Mouse (Mus musculus) C2C12 (cell line): ENCODE data around the gene Lyrm1.

ENCODE experiments used
- CTCF ChIP-seq: IDR thresholded peaks from one replicate; pipeline ENCODE4 v1.5.1; 2011; ENCODE audit not compliant: control insufficient read depth, insufficient read depth, insufficient read length
- MAX ChIP-seq: IDR thresholded peaks from one replicate; pipeline ENCODE4 v1.6.1; 2011; ENCODE audit warnings: mild to moderate bottlenecking, control low read depth
- MYOD1 ChIP-seq: IDR thresholded peaks from one replicate; pipeline ENCODE4 v1.6.1; 2011; ENCODE audit warnings: low read depth; ENCODE audit not compliant: control insufficient read depth, insufficient read length
- MYOG ChIP-seq: IDR thresholded peaks from one replicate; pipeline ENCODE4 v1.6.1; 2011; ENCODE audit not compliant: control insufficient read depth, insufficient read length; ENCODE audit errors: extremely low read depth
- USF1 ChIP-seq: IDR thresholded peaks from one replicate; pipeline ENCODE4 v1.6.1; 2011; ENCODE audit warnings: low read depth, mild to moderate bottlenecking, control low read depth, moderate library complexity

DNA sequence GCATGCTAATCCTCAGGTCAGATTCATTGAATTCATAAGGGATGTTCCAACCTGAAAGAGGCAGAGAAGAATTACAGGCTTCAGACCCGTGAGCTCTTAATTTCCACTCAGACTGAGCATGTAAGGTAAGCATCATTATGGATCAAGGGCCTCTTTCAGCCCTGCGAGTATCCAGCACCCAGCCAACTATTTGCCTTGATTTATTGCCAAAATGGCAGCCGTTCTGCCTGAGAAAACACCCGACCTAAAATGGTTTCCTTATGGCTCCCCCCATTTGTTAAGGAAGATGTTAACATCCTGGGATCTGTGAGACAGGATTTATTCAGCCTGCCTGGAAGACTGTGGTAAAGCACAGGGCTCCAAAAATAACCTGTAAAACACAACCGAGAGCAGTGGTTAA, 41.4 kb downstream of the Lyrm1 start:
- no peak for TF ChIP-seq CTCF
- TF ChIP-seq MAX, result no peak
- TF ChIP-seq MYOD1, result no peak
- no peak for TF ChIP-seq USF1
- no peak for TF ChIP-seq MYOG
